Mouse (Mus musculus): ENCODE results near the gene Commd7. TPM values are rescaled to one million over a fixed set of nuclear protein-coding genes. Genes with fewer than 3 reads are reported as not detected.
A peak's percentile ranks its signal among the peaks of the same experiment; 100 is the strongest.

Commd7 gene
- polyA plus RNA-seq, 1 experiment, result 0.38 TPM

DNA sequence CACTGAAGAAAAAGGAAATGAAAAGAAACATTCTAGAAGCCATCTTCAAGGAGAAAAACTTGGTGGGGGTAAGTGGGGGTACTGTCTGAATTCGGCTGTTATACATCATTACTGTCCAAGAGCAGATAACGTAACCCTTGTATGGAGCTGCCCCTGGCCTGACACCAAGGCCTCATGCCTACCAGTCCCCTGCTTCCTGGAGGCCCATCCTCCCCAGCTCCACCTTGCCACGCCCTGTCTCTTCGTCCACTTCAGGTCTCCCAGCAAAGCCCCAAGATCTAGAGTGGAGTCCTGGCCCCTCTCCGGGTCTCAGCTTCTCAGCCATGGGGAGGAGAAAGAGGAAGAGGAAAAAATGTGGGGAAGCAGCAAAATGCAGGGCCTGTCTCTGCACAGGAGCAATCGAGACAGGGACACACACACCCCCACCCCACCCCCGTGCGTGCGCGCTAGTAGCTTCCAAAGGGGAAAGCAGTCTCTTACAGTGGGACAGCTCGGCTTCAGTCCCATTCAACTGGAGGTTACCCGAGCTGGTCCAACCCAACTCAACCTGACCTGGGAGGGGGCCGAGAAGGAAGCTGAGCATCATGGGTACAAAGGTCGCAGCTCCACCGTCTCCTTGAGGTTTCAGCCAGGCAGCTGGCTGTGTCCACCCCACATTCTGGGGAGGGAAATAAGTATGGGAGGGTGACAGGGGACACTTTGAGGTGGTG is 49.5 kb downstream of the Commd7 start:
- H3K36me3 ChIP-seq (ENCODE audit: control insufficient read depth), result no peaks in the 10 kb centered on the region; the same call in 1 of the 2 replicates
- no peaks in the 10 kb centered on the region for H3K9me3 ChIP-seq (ENCODE audit: control insufficient read depth, low read length)
- peak overlapping the region; percentile 61 for H3K4me3 ChIP-seq (replicated peaks)
- no peak for TF ChIP-seq TAL1 (IDR thresholded peaks at IDR 0.05; ENCODE audit: low read length)
- no peak for TF ChIP-seq GATA1 (IDR thresholded peaks at IDR 0.05; ENCODE audit: low read length)
- no peaks in the 10 kb centered on the region for H3K27me3 ChIP-seq (ENCODE audit: control insufficient read depth)
- peaks cover 75% of the 10 kb centered on the region for H3K4me1 ChIP-seq (ENCODE audit: control insufficient read depth)

- Histone ChIP-seq H3K9me3 (ENCODE audit: control insufficient read depth, low read length) (no peaks in the 10 kb centered on the region), H3K4me3 (replicated peaks) (no peak overlapping the region), H3K4me1 (ENCODE audit: control insufficient read depth) (peaks cover 83% of the 10 kb centered on the region), H3K36me3 (ENCODE audit: control insufficient read depth) (no peaks in the 10 kb centered on the region; the same call in 1 of the 2 replicates), H3K27me3 (ENCODE audit: control insufficient read depth) (no peaks in the 10 kb centered on the region)
- TF ChIP-seq TAL1 (IDR thresholded peaks at IDR 0.05; ENCODE audit: low read length) (no peak), GATA1 (IDR thresholded peaks at IDR 0.05; ENCODE audit: low read length) (no peak)
Measured at GRCm38 (mm10) chr2:153581416-153581815, 51.2 kb downstream of the Commd7 start.

DNA sequence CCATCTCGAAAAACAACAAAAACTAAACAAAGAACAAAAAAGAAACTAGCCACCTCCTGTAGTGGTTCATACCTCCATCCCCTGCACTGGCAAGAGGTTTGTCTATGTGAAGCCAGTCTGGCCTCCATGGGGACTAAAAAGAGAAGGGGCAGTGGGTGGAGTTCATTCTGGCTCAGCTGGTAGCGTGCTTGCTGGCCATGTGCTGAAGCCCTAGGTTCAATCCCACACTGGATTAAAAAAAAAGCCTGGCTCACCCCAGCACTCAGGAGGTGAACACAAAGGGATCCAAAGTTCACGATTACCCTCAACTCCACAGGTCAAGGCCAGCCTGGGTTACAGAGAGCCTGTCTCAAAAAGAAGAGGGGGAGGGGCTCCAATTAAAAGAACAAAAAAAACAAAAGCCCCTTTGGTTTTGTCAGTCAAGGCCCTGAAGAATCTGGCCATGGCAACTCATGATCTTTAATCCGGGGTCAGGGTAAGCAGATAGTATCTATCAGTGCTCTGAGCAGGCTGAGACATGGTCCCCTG is 52.1 kb downstream of the Commd7 start:
- Histone ChIP-seq H3K4me3 (replicated peaks) (no peak overlapping the region), H3K27me3 (ENCODE audit: control insufficient read depth) (no peaks in the 10 kb centered on the region), H3K36me3 (ENCODE audit: control insufficient read depth) (no peaks in the 10 kb centered on the region; the same call in 1 of the 2 replicates), H3K9me3 (ENCODE audit: control insufficient read depth, low read length) (no peaks in the 10 kb centered on the region), H3K4me1 (ENCODE audit: control insufficient read depth) (peaks cover 83% of the 10 kb centered on the region)
- no peak for TF ChIP-seq GATA1 (IDR thresholded peaks at IDR 0.05; ENCODE audit: low read length)
- TF ChIP-seq TAL1 (IDR thresholded peaks at IDR 0.05; ENCODE audit: low read length), result no peak

GRCm38 (mm10) chr2:153580042-153580441 is 52.5 kb downstream of the Commd7 start:
- no peaks in the 10 kb centered on the region; the same call in 1 of the 2 replicates for H3K36me3 ChIP-seq (ENCODE audit: control insufficient read depth)
- no peak overlapping the region for H3K4me3 ChIP-seq (replicated peaks)
- peaks cover 84% of the 10 kb centered on the region for H3K4me1 ChIP-seq (ENCODE audit: control insufficient read depth)
- H3K27me3 ChIP-seq (ENCODE audit: control insufficient read depth), result no peaks in the 10 kb centered on the region
- TF ChIP-seq GATA1 (IDR thresholded peaks at IDR 0.05; ENCODE audit: low read length) (no peak), TAL1 (IDR thresholded peaks at IDR 0.05; ENCODE audit: low read length) (no peak)
- no peaks in the 10 kb centered on the region for H3K9me3 ChIP-seq (ENCODE audit: control insufficient read depth, low read length)

- H3K9me3 ChIP-seq (ENCODE audit: control insufficient read depth, low read length), result no peaks in the 10 kb centered on the region
- no peak for TF ChIP-seq GATA1 (IDR thresholded peaks at IDR 0.05; ENCODE audit: low read length)
- no peak for TF ChIP-seq TAL1 (IDR thresholded peaks at IDR 0.05; ENCODE audit: low read length)
- no peaks in the 10 kb centered on the region for H3K27me3 ChIP-seq (ENCODE audit: control insufficient read depth)
- no peak overlapping the region for H3K4me3 ChIP-seq (replicated peaks)
- peaks cover 79% of the 10 kb centered on the region for H3K4me1 ChIP-seq (ENCODE audit: control insufficient read depth)
- no peaks in the 10 kb centered on the region for H3K36me3 ChIP-seq (ENCODE audit: control insufficient read depth)
Measured at GRCm38 (mm10) chr2:153577122-153577521, 55.5 kb downstream of the Commd7 start.

- no peaks in the 10 kb centered on the region for H3K9me3 ChIP-seq (ENCODE audit: control insufficient read depth, low read length)
Measured at GRCm38 (mm10) chr2:153576150-153576549, 56.4 kb downstream of the Commd7 start.

DNA sequence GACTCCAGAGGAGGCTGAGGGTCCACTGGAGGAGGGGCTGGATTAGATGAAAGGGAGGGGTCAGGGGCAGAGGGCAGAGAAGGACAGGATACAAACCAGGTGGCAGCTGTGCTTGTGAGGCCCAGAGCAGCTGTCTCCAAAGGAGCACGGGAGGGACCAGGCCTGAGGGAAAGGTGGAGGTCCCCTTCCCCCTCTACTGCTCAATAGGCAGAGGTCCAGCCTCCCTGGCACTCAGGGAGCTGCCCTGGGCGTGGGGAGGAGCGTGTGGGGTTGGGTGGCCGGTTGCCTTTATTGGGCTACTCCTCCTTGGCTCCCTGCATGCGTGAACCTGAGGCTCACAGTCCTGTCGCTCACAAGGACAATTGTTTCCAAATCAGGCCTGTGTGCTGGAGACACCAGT is 57.0 kb downstream of the Commd7 start:
- no peaks in the 10 kb centered on the region for H3K27me3 ChIP-seq (ENCODE audit: control insufficient read depth)
- no peak for TF ChIP-seq GATA1 (IDR thresholded peaks at IDR 0.05; ENCODE audit: low read length)
- TF ChIP-seq TAL1 (IDR thresholded peaks at IDR 0.05; ENCODE audit: low read length), result no peak
- H3K4me3 ChIP-seq (replicated peaks), result no peak overlapping the region
- H3K9me3 ChIP-seq (ENCODE audit: control insufficient read depth, low read length), result no peaks in the 10 kb centered on the region
- H3K4me1 ChIP-seq (ENCODE audit: control insufficient read depth), result peaks cover 72% of the 10 kb centered on the region
- no peaks in the 10 kb centered on the region for H3K36me3 ChIP-seq (ENCODE audit: control insufficient read depth)

More at GRCm38 (mm10) chr2:153576150-153576549, 56.4 kb downstream of the Commd7 start:
- Histone ChIP-seq H3K4me3 (replicated peaks) (no peak overlapping the region), H3K27me3 (ENCODE audit: control insufficient read depth) (no peaks in the 10 kb centered on the region), H3K4me1 (ENCODE audit: control insufficient read depth) (peaks cover 76% of the 10 kb centered on the region), H3K36me3 (ENCODE audit: control insufficient read depth) (no peaks in the 10 kb centered on the region)
- no peak for TF ChIP-seq TAL1 (IDR thresholded peaks at IDR 0.05; ENCODE audit: low read length)
- TF ChIP-seq GATA1 (IDR thresholded peaks at IDR 0.05; ENCODE audit: low read length), result no peak

- no peak for TF ChIP-seq GATA1 (IDR thresholded peaks at IDR 0.05; ENCODE audit: low read length)
- TF ChIP-seq TAL1 (IDR thresholded peaks at IDR 0.05; ENCODE audit: low read length), result no peak
- Histone ChIP-seq H3K4me3 (replicated peaks) (no peak overlapping the region), H3K4me1 (ENCODE audit: control insufficient read depth) (peaks cover 79% of the 10 kb centered on the region), H3K27me3 (ENCODE audit: control insufficient read depth) (no peaks in the 10 kb centered on the region), H3K36me3 (ENCODE audit: control insufficient read depth) (no peaks in the 10 kb centered on the region), H3K9me3 (ENCODE audit: control insufficient read depth, low read length) (no peaks in the 10 kb centered on the region)
Measured at GRCm38 (mm10) chr2:153573101-153573500, 59.5 kb downstream of the Commd7 start.

DNA sequence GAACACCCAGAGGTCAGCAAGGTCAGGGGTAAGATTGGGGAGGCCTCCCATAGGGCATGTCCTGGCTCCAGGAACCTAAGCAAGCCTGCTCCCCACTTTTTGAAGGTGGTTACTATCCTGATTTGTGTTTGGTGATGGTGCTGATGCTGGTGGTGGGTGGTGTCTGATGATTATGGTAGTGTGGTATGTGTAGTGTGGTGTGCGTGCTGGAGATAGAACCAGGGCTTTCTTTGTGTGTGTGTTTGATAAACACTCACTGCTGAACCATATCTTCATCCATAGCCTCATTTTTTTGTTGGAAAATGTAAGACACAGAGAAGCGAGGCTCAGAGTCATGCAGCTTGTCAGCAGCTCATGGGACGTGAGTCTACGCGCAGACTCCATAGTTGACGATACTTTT is 64.0 kb downstream of the Commd7 start:
- H3K4me3 ChIP-seq (replicated peaks), result peak overlapping the region; percentile 11

More for the DNA sequence above, 64.0 kb downstream of the Commd7 start:
- Histone ChIP-seq H3K36me3 (ENCODE audit: control insufficient read depth) (no peaks in the 10 kb centered on the region), H3K4me1 (ENCODE audit: control insufficient read depth) (peaks cover 67% of the 10 kb centered on the region), H3K9me3 (ENCODE audit: control insufficient read depth, low read length) (no peaks in the 10 kb centered on the region), H3K27me3 (ENCODE audit: control insufficient read depth) (no peaks in the 10 kb centered on the region)
- peak; percentile 40 for TF ChIP-seq GATA1 (IDR thresholded peaks at IDR 0.05; ENCODE audit: low read length)
- TF ChIP-seq TAL1 (IDR thresholded peaks at IDR 0.05; ENCODE audit: low read length), result peak; percentile 75
